Mouse (Mus musculus): ENCODE results near the gene Rps6kc1.
"Not testable (repeated sequence)": the region's sequence is repeated elsewhere in the genome, so short reads cannot be mapped to it uniquely, and the experiment has no call there.

The Rps6kc1 gene

DNA sequence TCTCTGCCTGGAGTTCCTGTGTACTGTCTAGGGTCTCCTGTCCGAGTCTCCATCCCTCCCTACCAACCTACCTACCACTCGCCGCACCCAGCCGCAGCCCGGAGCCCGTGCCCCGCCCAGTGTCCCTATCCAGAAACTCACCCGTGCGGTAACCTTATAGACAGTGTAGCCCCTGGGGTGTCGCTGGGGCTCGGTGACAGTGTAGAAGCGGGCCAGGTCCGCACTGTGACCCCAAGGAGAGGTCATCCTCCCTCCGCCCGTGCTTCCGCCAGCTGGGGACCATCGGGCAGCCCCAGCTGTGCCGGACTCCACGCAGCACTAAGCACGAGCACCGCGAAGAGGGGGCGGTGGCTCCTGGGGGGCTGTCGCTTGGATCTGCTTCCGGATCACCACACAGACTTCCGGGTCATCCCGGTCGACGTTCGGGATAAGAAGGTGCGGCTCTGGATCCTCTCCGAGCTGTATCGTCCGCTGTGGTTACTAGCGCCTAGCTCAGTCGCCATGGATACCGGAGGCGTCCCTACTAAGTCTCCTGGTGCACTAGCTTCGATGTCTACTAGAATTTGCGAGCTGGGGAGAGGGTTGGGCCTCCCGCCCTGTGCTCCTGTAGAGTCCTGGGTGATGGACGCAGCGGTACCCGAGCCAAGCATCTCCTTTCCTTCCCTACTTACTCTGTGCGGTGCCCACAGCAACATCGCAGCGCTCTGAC lies at the start of gene Rps6kc1:
Gene Rps6kc1 (minus strand): TSS at position 356 of the 709 bp plus-strand sequence.
- peak; percentile 79 for DNase-seq (ENCODE audit: low read depth, low spot score)

DNA sequence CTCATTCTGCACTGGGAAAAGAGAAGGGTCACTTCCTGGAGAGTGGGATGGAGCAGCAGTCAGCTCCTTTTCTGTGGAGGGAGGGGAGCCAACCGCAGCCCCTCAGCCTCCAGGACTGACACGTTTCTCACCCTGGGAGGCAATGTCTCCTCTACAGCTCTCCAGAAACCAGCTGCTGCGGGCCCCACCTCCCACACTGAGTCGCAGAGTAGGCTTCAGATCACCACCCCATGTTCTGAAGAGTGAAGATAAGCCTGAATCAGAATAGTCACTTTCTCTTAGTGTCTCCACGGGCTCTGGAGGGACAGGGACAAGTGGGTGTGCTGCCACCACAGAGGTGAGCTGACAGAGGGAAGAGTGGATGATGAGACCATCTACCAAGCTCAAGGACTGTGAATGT lies 47.3 kb upstream of the Rps6kc1 start:
- no peak for DNase-seq (ENCODE audit: low read depth, low spot score)

DNA sequence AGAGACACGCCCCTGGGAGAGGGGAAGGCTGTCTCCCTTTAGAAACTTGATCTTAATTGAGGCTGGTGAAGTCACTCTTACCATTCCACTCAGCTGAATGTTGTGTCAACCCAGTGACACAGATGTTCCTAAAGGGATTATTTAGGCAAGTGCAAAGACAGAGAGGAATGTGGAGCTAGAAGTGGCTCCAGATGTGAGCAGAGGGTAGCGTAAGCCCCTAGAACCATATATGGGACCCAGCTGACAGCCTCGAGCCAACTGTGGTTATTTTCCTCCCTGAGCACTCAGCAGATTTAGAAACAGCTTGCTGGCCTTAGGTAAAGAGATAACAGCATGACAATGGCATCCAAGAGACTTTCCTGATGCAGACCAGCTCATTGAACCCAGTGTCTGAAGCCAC lies 41.4 kb upstream of the Rps6kc1 start:
- DNase-seq (ENCODE audit: low read depth, low spot score): no peak

DNA sequence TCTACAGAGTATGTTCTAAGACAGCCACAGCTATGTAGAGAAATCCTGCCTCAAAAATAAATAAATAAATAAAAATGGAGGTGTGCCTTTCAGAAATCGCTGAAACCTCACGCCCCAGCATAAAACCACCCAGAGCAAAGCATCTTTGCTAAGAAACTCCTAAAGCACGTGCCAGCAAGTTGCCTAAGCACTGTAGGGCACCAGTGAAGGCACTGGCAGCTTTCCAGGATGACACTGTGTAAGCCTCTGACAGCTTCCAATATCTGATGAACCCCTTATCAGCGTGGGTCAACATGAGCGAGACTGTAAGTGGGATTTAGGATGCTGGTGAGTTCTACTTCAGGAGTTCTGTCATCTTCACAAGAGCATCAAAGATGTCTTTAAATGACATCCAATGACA lies 39.4 kb upstream of the Rps6kc1 start:
- no peak for DNase-seq (ENCODE audit: low read depth, low spot score)

DNA sequence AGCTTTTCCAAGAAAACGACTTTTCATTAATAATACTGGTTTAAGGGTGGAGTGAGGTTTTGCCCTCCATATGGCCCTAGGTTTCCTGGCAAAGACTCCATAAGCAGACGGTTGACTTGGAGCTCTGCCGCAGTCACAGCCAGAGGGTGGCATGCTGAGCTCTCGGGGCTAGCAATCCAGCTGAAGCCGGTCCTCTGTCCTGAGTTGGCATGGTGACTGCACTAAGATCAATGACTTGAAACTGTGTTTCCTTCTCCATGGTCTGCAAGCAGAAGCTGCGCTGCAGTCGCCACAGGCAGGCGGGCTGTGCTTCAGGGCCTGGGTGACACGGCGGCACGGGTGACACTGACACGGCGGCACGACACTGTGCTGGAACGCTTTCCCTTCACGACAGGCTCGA lies 37.3 kb upstream of the Rps6kc1 start:
- no peak for DNase-seq (ENCODE audit: low read depth, low spot score)

DNA sequence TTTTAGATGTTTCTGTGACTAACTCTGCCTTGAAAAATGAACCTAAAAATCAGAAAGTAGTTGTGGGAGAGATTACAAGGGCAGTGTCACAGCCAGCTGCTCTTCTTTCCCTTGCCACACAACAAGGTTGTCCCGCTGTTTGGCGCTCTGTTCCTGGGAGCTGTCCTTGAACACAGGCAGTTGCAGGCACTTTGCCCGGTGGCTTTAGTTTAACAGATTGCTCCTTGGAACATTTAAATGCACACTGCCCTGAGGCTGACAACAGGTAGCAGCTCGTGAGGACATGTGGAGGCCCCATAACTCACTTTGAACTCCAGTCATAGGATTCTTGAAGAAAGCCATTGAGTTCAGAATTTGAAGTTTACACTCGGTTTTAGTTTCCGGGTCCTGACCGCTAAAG lies 36.9 kb upstream of the Rps6kc1 start:
- DNase-seq (ENCODE audit: low read depth, low spot score): no peak

DNA sequence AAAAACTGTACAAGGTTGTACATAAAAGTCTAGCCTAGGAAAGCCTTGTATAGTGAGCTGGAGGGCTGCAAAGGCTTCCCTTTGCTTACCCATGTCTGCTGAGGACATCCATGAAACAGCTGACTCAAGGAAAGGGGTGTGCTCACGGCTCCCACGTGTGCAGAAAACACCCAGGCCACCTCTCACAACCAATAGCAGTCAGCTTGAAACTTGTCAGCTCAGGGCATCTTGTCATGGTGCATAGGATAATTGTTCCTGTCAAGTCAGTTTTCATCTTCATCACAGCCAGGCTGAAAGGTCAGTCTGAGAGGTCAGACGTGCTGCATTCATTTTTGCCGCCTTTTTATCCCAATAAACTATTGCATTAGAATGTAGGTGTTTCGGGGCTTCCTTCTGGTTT lies 36.4 kb upstream of the Rps6kc1 start:
- no peak for DNase-seq (ENCODE audit: low read depth, low spot score)

DNA sequence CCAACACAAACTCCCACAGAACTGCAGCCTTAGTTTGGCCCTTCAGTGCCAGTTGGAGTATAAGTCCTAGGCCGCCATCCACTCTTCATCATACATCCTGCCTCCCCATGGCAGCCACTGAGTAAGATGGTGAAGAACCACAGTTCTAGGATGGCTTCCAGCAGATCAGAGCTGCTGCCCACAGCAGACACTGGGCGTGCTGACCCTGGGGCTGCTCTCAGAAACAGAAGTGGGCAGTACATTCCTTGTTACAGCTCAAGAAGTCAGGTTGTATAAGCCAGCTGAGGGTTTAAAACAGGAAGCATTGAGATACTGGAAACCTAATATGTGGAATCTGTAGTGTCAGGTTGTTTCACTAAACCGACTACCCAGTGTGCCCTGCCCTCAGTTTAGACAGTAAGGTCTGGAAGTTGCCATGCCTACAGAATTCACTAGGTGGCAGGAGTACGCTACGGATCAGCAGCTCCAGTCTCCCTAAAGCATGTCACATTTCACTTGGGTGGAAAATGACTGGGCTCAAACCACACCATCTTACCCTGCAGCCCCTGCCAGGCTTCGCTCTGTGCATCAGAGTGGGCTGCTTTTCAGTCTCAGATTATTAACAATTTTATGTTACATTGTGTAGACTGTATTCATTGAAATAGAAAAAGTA lies 32.7 kb upstream of the Rps6kc1 start:
- DNase-seq (ENCODE audit: low read depth, low spot score): peak; percentile 78

DNA sequence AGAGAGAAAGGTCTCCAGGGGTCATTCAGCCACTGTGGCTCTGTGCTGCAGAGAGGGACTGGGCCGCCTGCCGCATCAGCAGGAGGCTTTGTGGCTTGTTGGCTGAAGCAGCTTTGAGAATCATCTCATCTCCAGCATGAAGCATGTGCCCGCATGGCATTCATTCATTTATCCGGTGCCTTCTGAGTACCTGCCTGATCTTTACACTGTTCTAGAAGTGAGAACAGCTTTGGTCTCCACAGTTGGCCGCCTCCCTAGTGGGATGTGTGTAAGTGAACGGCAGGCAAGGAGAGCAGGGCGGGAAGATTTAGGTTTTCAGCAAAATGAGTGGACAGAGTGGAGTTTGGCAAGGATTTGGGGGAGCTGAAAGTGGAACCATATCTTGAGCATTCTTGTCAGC lies 28.2 kb upstream of the Rps6kc1 start:
- no peak for DNase-seq (ENCODE audit: low read depth, low spot score)

DNA sequence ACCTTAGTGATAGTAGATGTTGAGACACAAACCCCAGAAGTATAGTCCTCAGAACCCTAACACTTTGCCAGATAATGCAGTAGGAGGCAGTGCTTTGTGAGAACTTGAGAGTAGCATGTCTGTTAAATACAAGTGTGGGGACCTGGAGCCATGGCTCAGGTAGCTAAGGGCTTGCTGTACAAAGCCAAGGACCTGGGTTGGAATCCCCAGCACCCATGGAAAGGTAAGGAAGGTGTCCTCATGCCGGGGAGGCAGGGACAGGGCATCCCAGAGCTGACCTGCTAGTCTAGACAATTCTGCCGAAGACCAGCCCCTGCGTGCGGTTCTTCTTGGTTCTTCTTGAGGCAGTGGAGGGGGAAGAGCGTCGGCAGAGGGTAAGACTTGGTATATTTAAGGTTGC lies 18.6 kb upstream of the Rps6kc1 start:
- no peak for DNase-seq (ENCODE audit: low read depth, low spot score)

DNA sequence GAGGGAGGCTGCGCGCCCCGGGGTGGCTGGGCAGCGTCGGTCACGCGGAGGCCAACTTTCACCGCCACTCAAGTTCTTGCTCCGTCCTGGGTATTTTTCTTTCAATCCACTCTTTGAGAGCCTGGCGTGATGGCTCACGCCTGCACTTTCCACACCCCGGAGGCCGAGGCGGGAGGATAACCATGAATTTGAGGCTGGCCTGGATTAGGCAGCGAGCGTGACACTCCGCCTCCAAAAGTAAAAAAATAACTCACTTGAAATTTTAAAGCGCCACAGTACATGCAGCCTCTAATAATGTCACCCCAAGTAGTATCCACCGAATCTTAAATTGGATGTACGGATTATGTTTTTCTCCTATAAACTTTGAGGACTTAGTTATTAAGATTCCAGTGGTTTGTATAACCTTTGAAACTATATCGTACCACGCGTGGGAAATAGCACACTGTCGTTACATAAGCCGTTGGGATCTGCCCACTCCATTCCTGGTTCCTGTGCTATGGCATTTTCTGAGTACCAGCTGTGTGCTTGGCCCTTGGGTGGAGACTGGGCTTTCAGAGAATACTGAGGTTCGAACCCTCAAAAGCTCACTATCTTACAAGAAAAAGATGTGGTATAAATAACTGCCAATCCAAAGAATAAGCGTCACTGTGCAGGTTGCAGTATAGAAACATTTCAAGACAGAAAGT lies 17.6 kb upstream of the Rps6kc1 start:
- DNase-seq (ENCODE audit: low read depth, low spot score): peak; percentile 18

DNA sequence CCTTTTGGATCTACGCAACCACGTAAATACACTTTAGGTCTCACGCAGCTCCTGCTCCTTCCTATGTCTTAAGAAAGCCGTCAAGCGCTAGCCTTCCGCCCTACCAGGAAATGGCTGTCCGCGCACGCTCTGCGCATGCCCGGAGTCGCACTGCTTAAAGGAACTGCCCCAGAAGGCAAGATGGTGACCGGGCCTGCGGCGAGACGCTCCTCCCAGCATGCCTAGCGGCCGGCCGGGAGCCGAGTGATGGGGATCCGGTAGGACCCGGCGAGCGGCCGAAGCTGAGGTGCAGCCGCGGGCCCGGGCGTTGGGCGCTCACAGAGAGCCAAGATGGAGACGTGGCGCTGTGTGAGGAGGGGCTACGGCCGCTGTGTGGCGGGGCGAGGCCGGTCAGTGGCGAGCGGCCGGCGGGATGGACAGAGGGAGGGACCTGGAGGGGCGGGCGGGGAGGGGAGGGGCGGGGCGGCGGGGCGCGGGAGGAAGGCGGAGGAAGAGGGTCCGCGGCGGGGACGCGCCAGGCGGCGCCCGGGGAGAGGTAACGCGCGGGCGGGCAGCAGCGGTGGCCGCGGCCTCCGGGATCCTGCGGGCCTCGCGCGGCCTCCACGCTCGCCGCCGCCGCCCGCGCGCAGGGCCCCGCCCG lies 16.9 kb upstream of the Rps6kc1 start:
- DNase-seq (ENCODE audit: low read depth, low spot score): peak; percentile 99

DNA sequence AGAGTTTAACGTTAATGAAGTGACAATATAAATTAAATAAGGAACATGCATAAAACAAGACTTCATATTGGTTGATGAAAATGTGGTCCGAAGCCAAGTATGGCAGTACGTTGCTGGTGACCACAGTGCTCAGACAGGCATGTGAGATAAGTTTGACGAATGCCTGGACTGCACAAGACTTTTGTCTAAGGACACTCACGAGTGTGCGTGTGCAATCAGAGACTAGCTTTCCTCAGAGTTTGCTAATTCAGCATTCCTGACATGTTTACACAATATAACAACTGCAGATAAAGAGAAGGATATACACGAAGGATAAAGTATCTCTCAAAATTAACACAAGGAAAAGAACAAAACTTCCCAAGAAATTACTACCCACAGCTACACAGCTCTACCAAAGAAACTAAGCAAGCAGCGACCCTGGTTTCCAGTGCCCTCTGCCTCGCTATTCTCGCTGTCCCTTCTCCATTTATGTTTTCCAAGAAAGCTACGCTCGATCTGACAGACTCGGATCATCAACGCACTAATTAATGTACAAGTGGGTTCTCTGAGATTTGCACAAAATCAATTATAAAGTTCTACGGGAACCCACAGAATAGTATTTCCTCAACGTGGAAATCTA lies 16.3 kb upstream of the Rps6kc1 start:
- DNase-seq (ENCODE audit: low read depth, low spot score): peak; percentile 33

DNA sequence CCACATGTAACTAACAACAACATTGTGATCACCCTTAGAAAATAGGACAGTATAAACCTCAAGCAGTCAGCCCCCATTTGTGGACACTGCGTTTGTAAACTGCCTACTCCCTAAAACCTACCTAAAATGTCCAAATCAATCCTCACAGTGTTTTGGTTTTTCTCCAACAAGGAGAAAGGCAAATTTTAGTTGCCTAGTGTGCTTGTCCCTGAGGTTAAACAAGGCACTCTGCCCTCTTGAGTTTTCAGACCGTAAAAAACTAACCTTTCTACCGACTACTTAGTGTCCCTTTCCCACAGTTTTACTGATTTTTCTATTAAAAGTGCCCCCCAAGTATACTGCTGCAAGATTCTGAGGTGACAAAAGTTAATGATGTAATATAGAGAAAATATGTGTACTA lies 15.7 kb upstream of the Rps6kc1 start:
- DNase-seq (ENCODE audit: low read depth, low spot score): no peak

DNA sequence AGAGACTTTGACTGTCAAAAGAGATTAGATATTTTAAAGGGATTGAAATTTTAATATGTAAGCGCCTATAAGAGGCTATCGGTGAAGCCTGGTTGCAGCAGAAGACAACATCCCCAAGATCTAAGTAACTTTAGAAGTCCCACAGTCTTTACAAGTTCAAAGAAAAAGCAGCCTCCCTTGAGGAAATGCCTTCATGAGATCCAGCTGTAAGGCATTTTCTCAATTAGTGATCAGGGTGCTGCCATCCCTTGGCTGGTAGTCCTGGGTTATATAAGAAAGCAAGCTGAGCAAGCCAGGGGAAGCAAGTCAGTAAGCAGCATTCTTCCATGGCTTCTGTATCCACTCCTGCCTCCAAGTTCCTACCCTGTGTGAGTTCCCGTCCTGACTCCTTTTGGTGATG lies 13.2 kb upstream of the Rps6kc1 start, which contains the start of gene Angel2:
Gene Angel2 (plus strand): TSS at position 301 of the 400 bp plus-strand sequence.
- DNase-seq (ENCODE audit: low read depth, low spot score): not testable (repeated sequence)

DNA sequence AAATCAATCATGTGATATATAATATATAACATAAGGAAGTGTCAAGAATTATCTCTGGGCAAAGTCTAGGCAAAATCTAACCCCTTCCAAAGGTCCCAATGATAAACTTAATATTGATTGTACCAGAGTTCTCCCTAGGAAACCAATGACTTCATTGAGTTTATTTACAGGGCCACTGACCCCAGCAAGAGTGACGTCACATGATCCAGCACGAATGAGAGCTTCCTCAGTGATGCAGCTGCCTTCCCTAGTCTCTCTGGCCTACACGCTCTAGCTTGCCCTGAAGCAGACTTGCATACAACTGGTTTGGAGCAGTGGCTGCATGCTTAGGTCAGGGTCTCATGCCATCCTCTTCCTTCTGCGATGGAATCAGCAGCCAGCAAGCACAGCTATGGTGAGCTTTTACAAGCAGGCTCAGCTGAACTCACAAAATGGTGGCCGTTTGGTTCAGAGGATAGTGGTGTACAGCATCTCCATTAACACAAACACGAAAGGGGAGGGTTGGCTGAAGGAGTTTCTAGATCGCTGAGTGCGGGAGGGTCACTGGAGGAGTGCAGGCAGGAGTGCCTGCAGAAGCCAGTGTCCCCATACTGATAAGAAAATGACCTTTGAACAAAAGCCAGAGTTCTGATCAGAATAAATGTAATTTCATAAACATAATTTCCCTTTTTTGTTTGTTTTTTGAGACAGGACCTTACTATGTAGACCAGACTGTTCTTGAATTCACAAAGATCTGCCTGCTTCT lies 8.3 kb upstream of the Rps6kc1 start:
- no peak for DNase-seq (ENCODE audit: low read depth, low spot score)

DNA sequence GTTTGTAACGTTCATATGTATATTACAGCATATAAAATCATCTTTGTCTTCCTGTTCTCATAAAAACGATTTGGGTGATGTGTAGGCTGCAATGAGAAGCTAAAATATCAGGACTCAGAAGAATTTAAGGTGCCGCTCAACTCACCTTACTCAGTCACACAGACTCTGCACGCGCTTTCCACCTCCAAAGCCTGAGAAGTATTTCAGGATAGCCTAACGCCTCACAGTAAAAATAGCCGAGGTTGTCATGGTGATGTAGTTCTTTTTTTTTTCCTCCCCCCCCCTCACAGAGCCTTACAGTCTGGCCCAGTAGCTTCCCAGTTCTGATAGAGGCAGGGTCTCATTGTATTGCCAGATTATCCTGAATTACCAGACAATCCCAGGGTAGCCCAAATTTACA lies 7.4 kb upstream of the Rps6kc1 start:
- DNase-seq (ENCODE audit: low read depth, low spot score): no peak

DNA sequence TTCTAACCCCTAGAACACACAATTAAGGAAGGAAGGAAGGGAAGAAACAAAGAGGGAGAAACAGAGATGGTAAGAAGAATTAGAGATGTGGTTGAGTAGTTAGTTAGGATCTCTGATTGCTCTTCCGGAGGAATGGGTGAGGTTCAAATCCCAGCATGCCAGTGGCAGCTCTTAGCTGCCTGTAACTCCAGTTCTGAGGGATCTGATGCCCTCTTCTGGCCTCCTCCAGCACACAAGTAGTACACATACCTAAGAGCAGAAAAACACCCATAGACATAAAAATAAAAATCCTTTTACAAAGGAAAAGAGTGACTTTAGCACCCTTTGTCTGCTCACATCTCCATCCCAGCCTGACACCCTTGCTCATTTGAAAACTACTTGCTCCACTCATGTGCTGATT lies 1.1 kb upstream of the Rps6kc1 start:
- peak; percentile 12 for DNase-seq (ENCODE audit: low read depth, low spot score)

DNA sequence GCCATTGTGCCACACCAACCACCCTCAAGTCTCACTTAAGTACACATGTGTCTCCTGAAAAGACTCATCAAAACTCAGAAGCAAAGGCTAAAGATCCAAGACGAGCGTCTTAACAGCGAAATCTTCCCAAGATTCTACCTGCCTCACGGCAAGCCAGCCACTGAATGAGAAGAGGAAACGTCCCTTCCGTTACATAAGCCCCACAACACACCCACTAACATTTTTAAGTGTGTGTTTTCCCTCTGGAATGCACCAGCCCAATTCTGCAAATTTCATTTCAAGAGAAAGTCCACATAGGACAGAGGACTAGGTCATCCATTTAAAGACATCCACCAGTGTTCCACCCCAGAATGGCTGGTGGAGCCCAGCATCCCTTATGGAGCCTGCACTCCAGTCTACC lies 734 bp downstream of the Rps6kc1 start:
- no peak for DNase-seq (ENCODE audit: low read depth, low spot score)

DNA sequence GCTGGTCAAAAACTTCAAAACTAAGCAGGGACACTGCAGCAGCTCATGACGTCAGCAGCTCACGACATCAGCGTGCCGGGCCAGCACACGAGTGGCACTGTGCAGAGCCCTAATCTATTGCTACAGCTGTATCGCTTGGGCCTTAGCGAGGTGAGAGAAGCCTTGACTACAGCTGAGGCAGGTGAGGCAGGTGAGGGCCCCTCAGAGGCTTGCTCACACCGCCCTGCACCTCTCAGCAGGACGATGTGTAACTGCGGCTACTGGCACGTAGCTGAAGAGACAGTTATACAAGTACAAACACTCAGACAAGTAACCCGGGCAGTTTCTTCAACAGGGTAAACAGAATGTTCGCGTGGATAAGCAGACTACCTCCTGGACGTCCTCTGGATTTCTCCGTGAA lies 6.9 kb downstream of the Rps6kc1 start:
- DNase-seq (ENCODE audit: low read depth, low spot score): no peak

DNA sequence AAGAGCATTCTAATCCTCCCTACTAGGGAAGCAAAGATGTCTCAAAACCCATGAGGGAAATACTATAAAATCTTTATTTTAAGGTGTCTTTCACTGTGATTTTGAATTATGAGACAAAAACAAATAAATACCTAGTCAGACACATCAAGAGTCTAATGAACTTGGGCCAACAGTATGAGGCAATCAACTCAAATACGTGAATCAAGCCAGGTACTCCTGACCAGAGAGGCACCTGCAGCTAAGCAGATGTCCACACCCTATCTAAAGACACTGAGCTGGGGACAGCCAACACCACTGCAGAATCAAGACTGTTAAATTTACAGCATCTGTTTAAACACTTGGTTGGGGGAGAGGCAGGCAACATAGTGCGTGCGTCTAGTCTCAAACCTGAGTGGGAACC lies 7.4 kb downstream of the Rps6kc1 start:
- no peak for DNase-seq (ENCODE audit: low read depth, low spot score)

Data from CD4-positive, CD25-positive, alpha-beta regulatory T cell, adult 2 months (primary cell).